Mouse (Mus musculus) testis, adult 2 months (tissue): ENCODE data around the gene Slc25a3.

ENCODE experiments used
- CTCF ChIP-seq: fragments of 200-500 bp; IDR thresholded peaks from 2 replicates; pipeline ENCODE4 v1.5.1; 2012; ENCODE audit warnings: low read depth, mild to moderate bottlenecking, inconsistent platforms, low read length, moderate library complexity; ENCODE audit not compliant: control insufficient read depth, insufficient read depth, insufficient replicate concordance
- POLR2A ChIP-seq: fragments of 200-500 bp; IDR thresholded peaks from 2 replicates; pipeline ENCODE4 v1.6.1; 2012; ENCODE audit warnings: low read depth, mild to moderate bottlenecking, inconsistent platforms, low read length, moderate library complexity; ENCODE audit not compliant: control insufficient read depth

DNA sequence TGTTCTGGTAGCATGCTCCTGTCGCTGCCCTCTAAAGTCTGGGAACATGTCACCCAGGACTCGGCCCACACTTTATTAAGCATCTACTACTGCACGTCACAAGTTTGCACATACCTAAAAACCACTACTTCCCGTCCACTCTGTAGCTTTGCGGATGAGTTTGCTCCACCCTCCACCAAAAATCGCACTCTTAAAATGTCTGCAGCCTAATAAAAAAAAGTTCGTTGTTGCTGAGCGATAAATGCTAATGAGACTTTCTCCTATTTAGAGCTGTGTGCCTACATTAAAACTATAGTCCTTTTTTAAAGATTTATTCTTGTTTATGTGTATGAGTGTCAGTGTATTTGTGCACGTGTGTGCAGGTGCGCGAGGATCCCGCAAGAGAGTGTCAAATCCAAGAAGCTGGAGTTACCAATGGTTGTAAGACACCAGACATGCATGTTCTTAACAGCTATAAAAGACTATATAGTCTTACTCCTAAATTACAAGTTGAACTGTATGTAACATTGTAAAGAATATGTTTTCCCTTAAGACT, 40.4 kb downstream of the Slc25a3 start:
- TF ChIP-seq CTCF = no peak
- TF ChIP-seq POLR2A = no peak
